Mouse (Mus musculus) C2C12 (cell line): ENCODE results near the gene Stat3.

ENCODE experiments used
- CTCF ChIP-seq: IDR thresholded peaks from one replicate; pipeline ENCODE4 v1.5.1; 2011; ENCODE audit not compliant: control insufficient read depth, insufficient read depth, insufficient read length
- MAX ChIP-seq: IDR thresholded peaks from one replicate; pipeline ENCODE4 v1.6.1; 2011; ENCODE audit warnings: mild to moderate bottlenecking, control low read depth
- MYOD1 ChIP-seq: IDR thresholded peaks from one replicate; pipeline ENCODE4 v1.6.1; 2011; ENCODE audit warnings: low read depth; ENCODE audit not compliant: control insufficient read depth, insufficient read length
- USF1 ChIP-seq: IDR thresholded peaks from one replicate; pipeline ENCODE4 v1.6.1; 2011; ENCODE audit warnings: low read depth, mild to moderate bottlenecking, control low read depth, moderate library complexity

DNA sequence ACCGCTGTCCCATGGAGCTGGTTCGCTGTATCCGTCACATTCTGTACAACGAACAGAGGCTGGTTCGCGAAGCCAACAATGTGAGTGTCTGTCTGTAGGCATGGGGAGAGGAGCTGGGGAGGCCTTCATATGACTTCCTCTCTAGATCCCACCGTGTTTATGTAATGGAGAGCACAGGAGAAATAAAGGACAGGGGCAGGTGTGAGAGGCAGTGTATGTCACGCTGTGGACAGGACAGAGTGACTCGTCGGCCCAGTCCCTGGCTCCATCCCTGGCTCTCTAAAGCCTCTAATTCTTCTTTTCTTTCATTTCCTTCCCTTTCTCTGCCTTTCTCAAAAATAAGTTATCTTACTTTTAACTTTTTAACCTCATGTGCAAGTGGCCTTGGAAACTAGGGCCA, 76.2 kb downstream of the Stat3 start:
- no peak for TF ChIP-seq CTCF
- no peak for TF ChIP-seq MAX
- TF ChIP-seq MYOD1, result peak; percentile 96
- TF ChIP-seq USF1, result no peak
